Mouse (Mus musculus) effector memory CD4-positive, alpha-beta T cell, adult 5 months (primary cell): ENCODE results near the gene Tmem80. TPM values are rescaled to one million over a fixed set of nuclear protein-coding genes. Genes with fewer than 3 reads are reported as not detected.

Experiments used
- polyA plus RNA-seq: library from polyadenylated mRNA; unstranded; fragments of 100-300 nt; shearing (Covaris generic); gene quantifications from one replicate; pipeline ENCODE4 v1.2.1, GENCODE M21; 2017

Tmem80 gene
- polyA plus RNA-seq, result 21.2 TPM

GRCm38 (mm10) chr7:141327469-141328372 lies at the start of gene Tmem80, which contains the start of gene Deaf1:
Gene Tmem80 (plus strand): TSS chr7:141327739.
Gene Deaf1 (minus strand): TSS chr7:141327690.

GRCm38 (mm10) chr7:141278766-141279590 lies 48.6 kb upstream of the Tmem80 start, which contains the start of gene Sct:
Gene Sct (minus strand): TSS chr7:141279133.

GRCm38 (mm10) chr7:141291921-141292582 lies 35.5 kb upstream of the Tmem80 start, which contains the start of gene Drd4:
Gene Drd4 (plus strand): TSS chr7:141292006.

GRCm38 (mm10) chr7:141338576-141339131 lies 11.1 kb downstream of the Tmem80 start, which contains the start of gene Eps8l2:
Gene Eps8l2 (plus strand): TSS chr7:141338880.

Other genes starting within 250 kb of the Tmem80 start
- gene Pkp3, start 249.5 kb upstream of the Tmem80 start, polyA plus RNA-seq, result 147 TPM
- 71.4 TPM for gene Sigirr, start 227.2 kb upstream of the Tmem80 start, polyA plus RNA-seq
- not detected for gene Ano9, start 209.9 kb upstream of the Tmem80 start, polyA plus RNA-seq
- gene Ptdss2, start 205.4 kb upstream of the Tmem80 start, polyA plus RNA-seq, result 6.9 TPM
- 79.7 TPM for gene Rnh1, start 154.9 kb upstream of the Tmem80 start, polyA plus RNA-seq
- gene Hras, start 133.7 kb upstream of the Tmem80 start, polyA plus RNA-seq, result 22.4 TPM
- 1.9 TPM for gene Lrrc56, start 133.6 kb upstream of the Tmem80 start, polyA plus RNA-seq
- gene Lmntd2, start 113.7 kb upstream of the Tmem80 start, polyA plus RNA-seq, result 12.7 TPM
- 7.9 TPM for gene Rassf7, start 111.9 kb upstream of the Tmem80 start, polyA plus RNA-seq
- gene Phrf1, start 99.0 kb upstream of the Tmem80 start, polyA plus RNA-seq, result 81.8 TPM
- gene Irf7, start 61.3 kb upstream of the Tmem80 start, polyA plus RNA-seq, result 210 TPM
- gene Cdhr5, start 51.0 kb upstream of the Tmem80 start, polyA plus RNA-seq, result not detected
- gene Sct, start 48.6 kb upstream of the Tmem80 start, polyA plus RNA-seq, result not detected
- gene Drd4, start 35.7 kb upstream of the Tmem80 start, polyA plus RNA-seq, result not detected
- gene Deaf1, start within 50 bp of the Tmem80 start, polyA plus RNA-seq, result 52.5 TPM
- not detected for gene Eps8l2, start 11.1 kb downstream of the Tmem80 start, polyA plus RNA-seq
- 199 TPM for gene Taldo1, start 64.5 kb downstream of the Tmem80 start, polyA plus RNA-seq
- 24.6 TPM for gene Gatd1, start 86.4 kb downstream of the Tmem80 start, polyA plus RNA-seq
- not detected for gene Cend1, start 101.8 kb downstream of the Tmem80 start, polyA plus RNA-seq
- gene Slc25a22, start 110.2 kb downstream of the Tmem80 start, polyA plus RNA-seq, result 50.9 TPM
- 3.6 TPM for gene Pidd1, start 116.3 kb downstream of the Tmem80 start, polyA plus RNA-seq
- gene Rplp2, start 119.6 kb downstream of the Tmem80 start, polyA plus RNA-seq, result 1,923 TPM
- gene Pnpla2, start 127.5 kb downstream of the Tmem80 start, polyA plus RNA-seq, result 131 TPM
- gene Cracr2b, start 133.4 kb downstream of the Tmem80 start, polyA plus RNA-seq, result 0.66 TPM
- 2.5 TPM for gene Cd151, start 139.7 kb downstream of the Tmem80 start, polyA plus RNA-seq
- gene Polr2l, start 147.4 kb downstream of the Tmem80 start, polyA plus RNA-seq, result 21.1 TPM
- gene Tspan4, start 147.5 kb downstream of the Tmem80 start, polyA plus RNA-seq, result 0.44 TPM
- 11.3 TPM for gene Chid1, start 212.1 kb downstream of the Tmem80 start, polyA plus RNA-seq
- gene Ap2a2, start 234.4 kb downstream of the Tmem80 start, polyA plus RNA-seq, result 47.9 TPM